Comparison of ENCODE assay signal across 14 mouse cellular contexts in the genomic region with DNA sequence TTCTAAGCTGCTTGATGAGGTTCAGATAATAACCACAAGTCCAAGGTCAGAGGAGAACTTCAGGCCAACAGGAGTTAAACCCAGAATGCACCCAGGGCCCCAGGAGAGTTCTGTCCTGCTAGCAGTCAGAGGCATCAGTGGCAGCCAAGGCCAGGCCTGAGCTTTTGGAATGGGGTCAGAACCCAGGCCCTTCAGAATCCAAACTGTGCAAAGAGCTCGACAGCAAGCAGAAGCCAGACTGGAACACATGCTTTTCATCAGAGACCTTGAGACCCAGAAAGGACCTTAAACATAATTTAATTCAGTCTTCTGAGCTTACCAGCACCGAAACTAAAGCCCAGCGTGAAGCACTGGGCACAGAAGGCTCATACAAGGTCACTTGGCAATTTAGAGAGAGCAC.
DNase-seq lines count a peak whose midpoint lies in the region; ATAC-seq lines count a peak whose summit lies in the region.
"Had no signal": no experiment of that assay in that cellular context is flagged by ENCODE, and none has a peak within 500 bp of the region (broad histone marks: within the 10 kb centered on the region; RNA-seq: fewer than 3 reads in every experiment).

No protein-coding gene starts in this region.

- no peak overlapping the region for H3K4me3 ChIP-seq in embryonic facial prominence, embryonic 11.5 days (ENCODE audit: low read depth, low read length)
- H3K4me3 ChIP-seq in embryonic facial prominence, embryonic 10.5 days: no peak overlapping the region
- no peak overlapping the region for H3K4me3 ChIP-seq in intestine, embryonic 14.5 days (ENCODE audit: low read depth, low read length)
- no peak overlapping the region for H3K4me3 ChIP-seq in intestine, embryonic 15.5 days (replicated peaks)
- H3K4me3 ChIP-seq: hindbrain, embryonic 13.5 days; kidney, embryonic 15.5 days; liver, embryonic 13.5 days; midbrain, embryonic 15.5 days had no signal

- H3K36me3 ChIP-seq in embryonic facial prominence, embryonic 11.5 days (replicated peaks; ENCODE audit: control insufficient read depth, insufficient read depth, low read depth, low read length): no peaks in the 10 kb centered on the region
- no peaks in the 10 kb centered on the region for H3K36me3 ChIP-seq in embryonic facial prominence, embryonic 10.5 days (replicated peaks)
- no peaks in the 10 kb centered on the region for H3K36me3 ChIP-seq in intestine, embryonic 14.5 days (ENCODE audit: control insufficient read depth, insufficient read depth, low read length)
- no peaks in the 10 kb centered on the region for H3K36me3 ChIP-seq in intestine, embryonic 15.5 days
- H3K36me3 ChIP-seq: hindbrain, embryonic 13.5 days; kidney, embryonic 15.5 days; liver, embryonic 13.5 days; midbrain, embryonic 15.5 days had no signal

- H3K4me2 ChIP-seq in embryonic facial prominence, embryonic 11.5 days (ENCODE audit: low read depth, low read length): no peak overlapping the region
- no peak overlapping the region for H3K4me2 ChIP-seq in intestine, embryonic 14.5 days (ENCODE audit: low read length)
- no peak overlapping the region for H3K4me2 ChIP-seq in intestine, embryonic 15.5 days (replicated peaks)
- H3K4me2 ChIP-seq: hindbrain, embryonic 13.5 days; kidney, embryonic 15.5 days; liver, embryonic 13.5 days; midbrain, embryonic 15.5 days had no signal

- H3K27me3 ChIP-seq in embryonic facial prominence, embryonic 11.5 days (ENCODE audit: control insufficient read depth, insufficient read depth, low read length): no peaks in the 10 kb centered on the region
- H3K27me3 ChIP-seq in embryonic facial prominence, embryonic 10.5 days (replicated peaks; ENCODE audit: low read depth, poor library complexity, severe bottlenecking): no peaks in the 10 kb centered on the region; the same call in 1 of the 2 replicates
- H3K27me3 ChIP-seq in intestine, embryonic 14.5 days (replicated peaks; ENCODE audit: control insufficient read depth, insufficient read depth, low read length): no peaks in the 10 kb centered on the region
- H3K27me3 ChIP-seq in intestine, embryonic 15.5 days (replicated peaks): no peaks in the 10 kb centered on the region
- H3K27me3 ChIP-seq: hindbrain, embryonic 13.5 days; kidney, embryonic 15.5 days; liver, embryonic 13.5 days; midbrain, embryonic 15.5 days had no signal

- no peak for ATAC-seq in embryonic facial prominence, embryonic 11.5 days (replicated peaks; ENCODE audit: insufficient number of reproducible peaks, low FRiP score, low TSS enrichment, low read depth)
- ATAC-seq in intestine, embryonic 14.5 days (replicated peaks; ENCODE audit: low FRiP score, low TSS enrichment, low read depth): no peak
- ATAC-seq in intestine, embryonic 15.5 days: no peak
- ATAC-seq in erythroid progenitor cell, adult 5-6 weeks (replicated peaks; ENCODE audit: low FRiP score, poor library complexity, severe bottlenecking): no peak
- ATAC-seq: midbrain, embryonic 15.5 days had no signal

- no peaks in the 10 kb centered on the region for H3K9me3 ChIP-seq in embryonic facial prominence, embryonic 11.5 days (replicated peaks; ENCODE audit: control insufficient read depth, low read length)
- no peaks in the 10 kb centered on the region for H3K9me3 ChIP-seq in embryonic facial prominence, embryonic 10.5 days
- no peaks in the 10 kb centered on the region for H3K9me3 ChIP-seq in intestine, embryonic 14.5 days (ENCODE audit: control insufficient read depth, low read length)
- H3K9me3 ChIP-seq in intestine, embryonic 15.5 days: no peaks in the 10 kb centered on the region
- H3K9me3 ChIP-seq: hindbrain, embryonic 13.5 days; kidney, embryonic 15.5 days; liver, embryonic 13.5 days; midbrain, embryonic 15.5 days had no signal

- no peak overlapping the region for H3K9ac ChIP-seq in embryonic facial prominence, embryonic 11.5 days (replicated peaks; ENCODE audit: low read length)
- H3K9ac ChIP-seq in intestine, embryonic 14.5 days (ENCODE audit: low read length): no peak overlapping the region
- H3K9ac ChIP-seq in intestine, embryonic 15.5 days: no peak overlapping the region
- H3K9ac ChIP-seq: hindbrain, embryonic 13.5 days; kidney, embryonic 15.5 days; liver, embryonic 13.5 days; midbrain, embryonic 15.5 days had no signal

- H3K27ac ChIP-seq in embryonic facial prominence, embryonic 11.5 days (replicated peaks; ENCODE audit: low read depth, low read length): no peak overlapping the region
- H3K27ac ChIP-seq in embryonic facial prominence, embryonic 10.5 days (replicated peaks): no peak overlapping the region
- H3K27ac ChIP-seq in intestine, embryonic 14.5 days (ENCODE audit: low read depth): no peak overlapping the region
- H3K27ac ChIP-seq in intestine, embryonic 15.5 days: no peak overlapping the region
- H3K27ac ChIP-seq: hindbrain, embryonic 13.5 days; kidney, embryonic 15.5 days; liver, embryonic 13.5 days; midbrain, embryonic 15.5 days had no signal

- no peaks in the 10 kb centered on the region for H3K4me1 ChIP-seq in embryonic facial prominence, embryonic 11.5 days (ENCODE audit: control insufficient read depth, insufficient read depth, low read length)
- peaks cover 16% of the 10 kb centered on the region for H3K4me1 ChIP-seq in embryonic facial prominence, embryonic 10.5 days
- H3K4me1 ChIP-seq in intestine, embryonic 14.5 days (replicated peaks; ENCODE audit: control insufficient read depth, insufficient read depth, low read length): no peaks in the 10 kb centered on the region
- H3K4me1 ChIP-seq in intestine, embryonic 15.5 days (replicated peaks): no peaks in the 10 kb centered on the region
- H3K4me1 ChIP-seq: hindbrain, embryonic 13.5 days; kidney, embryonic 15.5 days; midbrain, embryonic 15.5 days had no signal

- DNase-seq in embryonic facial prominence, embryonic 11.5 days (ENCODE audit: low spot score): peak; percentile 35
- no peak for DNase-seq in embryonic facial prominence, embryonic 10.5 days (ENCODE audit: low spot score)
- DNase-seq in intestine, embryonic 14.5 days (ENCODE audit: low spot score): peak; percentile 21
- peak; percentile 78 for DNase-seq in adipocyte (ENCODE audit: low spot score)
- DNase-seq in adrenal gland, postnatal 36 days: peak; percentile 49 to 62
- no peak for DNase-seq in retina, postnatal 1 day
- DNase-seq: cerebellum, adult 8-10 months; liver, embryonic 13.5 days; right cerebral cortex, postnatal 14 days had no signal

- WGBS in embryonic facial prominence, embryonic 11.5 days: 21% methylated on average over 3 of the region's 3 CpGs
- WGBS in embryonic facial prominence, embryonic 10.5 days: 31% methylated on average over 3 of the region's 3 CpGs
- WGBS in intestine, embryonic 14.5 days: 63% methylated on average over 3 of the region's 3 CpGs
- WGBS in intestine, embryonic 15.5 days: 63% methylated on average over 3 of the region's 3 CpGs

Comparison
In these comparisons a context has a peak if more than half of its experiments do, and no peak if none do; other contexts are left out.
1. DNase-seq: peak in embryonic facial prominence, embryonic 11.5 days (single experiment), intestine, embryonic 14.5 days (single experiment), adipocyte (single experiment) and adrenal gland, postnatal 36 days (2 of 2); none in embryonic facial prominence, embryonic 10.5 days (single experiment) and retina, postnatal 1 day (single experiment).